Mouse (Mus musculus) bone marrow, adult 2 months (tissue): ENCODE results near the gene Cers2.

ENCODE experiments used
- CTCF ChIP-seq: fragments of 200-500 bp; IDR thresholded peaks from 2 replicates; pipeline ENCODE4 v1.5.1; 2011; ENCODE audit warnings: low read length, control low read depth; ENCODE audit not compliant: control insufficient read depth, insufficient read depth
- POLR2A ChIP-seq: fragments of 200-500 bp; IDR thresholded peaks from 2 replicates; pipeline ENCODE4 v1.6.1; 2011; ENCODE audit warnings: low read depth, mild to moderate bottlenecking, control low read depth, low read length, borderline replicate concordance; ENCODE audit not compliant: control insufficient read depth

- TF ChIP-seq CTCF (peak; percentile 21; the same call in 1 of the 2 replicates), POLR2A (peak; percentile 78; the same call in 1 of the 2 replicates)
These were observed 678 bp downstream of the Cers2 start for GRCm38 (mm10) chr3:95315094-95315843.
